Mouse (Mus musculus) stomach, postnatal 0 days (tissue): ENCODE measurements around the gene Sap25. TPM values are rescaled to one million over a fixed set of nuclear protein-coding genes. Genes with fewer than 3 reads are reported as not detected.

ENCODE experiments used
- ATAC-seq: fragments of 200-750 bp; cut with Nextera tagmentation; 2 replicates; pipeline ENCODE4 v1.8.0; 2017; ENCODE audit not compliant: low FRiP score, low TSS enrichment
- DNase-seq: peaks from one replicate; pipeline ENCODE4 v3.0.0-alpha.2; 2016; ENCODE audit warnings: low spot score
- H3K27ac ChIP-seq: fragments of 300-500 bp; sonication (generic); replicated peaks from 2 replicates; pipeline ENCODE4 v1.5.1; 2014; ENCODE audit warnings: mild to moderate bottlenecking, control low read depth
- H3K27me3 ChIP-seq: fragments of 300-500 bp; sonication (generic); 2 replicates; pipeline ENCODE4 v1.6.1; 2014; ENCODE audit warnings: low read length; ENCODE audit not compliant: control insufficient read depth, insufficient read depth
- H3K36me3 ChIP-seq: fragments of 300-500 bp; sonication (generic); 2 replicates; pipeline ENCODE4 v1.6.1; 2014; ENCODE audit warnings: low read length, mixed read lengths; ENCODE audit not compliant: control insufficient read depth, insufficient read depth
- H3K4me1 ChIP-seq: fragments of 300-500 bp; sonication (generic); replicated peaks from 2 replicates; pipeline ENCODE4 v1.6.1; 2014; ENCODE audit warnings: antibody characterized with exemption; ENCODE audit not compliant: control insufficient read depth, insufficient read depth
- H3K4me2 ChIP-seq: fragments of 300-500 bp; sonication (generic); replicated peaks from 2 replicates; pipeline ENCODE4 v1.6.1; 2014; ENCODE audit warnings: low read depth, mild to moderate bottlenecking, control low read depth, moderate library complexity
- H3K4me3 ChIP-seq: fragments of 300-500 bp; sonication (generic); 2 replicates; pipeline ENCODE4 v1.5.1; 2014; ENCODE audit warnings: low read depth, low read length, control low read depth
- H3K9ac ChIP-seq: fragments of 300-500 bp; sonication (generic); 2 replicates; pipeline ENCODE4 v1.6.1; 2014; ENCODE audit warnings: mild to moderate bottlenecking, low read length, control low read depth, mixed read lengths
- H3K9me3 ChIP-seq: fragments of 300-500 bp; sonication (generic); 2 replicates; pipeline ENCODE4 v1.6.1; 2016; ENCODE audit warnings: low read length; ENCODE audit not compliant: control insufficient read depth
- CTCF ChIP-seq: IDR thresholded peaks from 2 replicates; pipeline ENCODE4 v1.5.1; 2016; ENCODE audit warnings: antibody characterized with exemption, low read depth, mild to moderate bottlenecking, moderate library complexity
- EP300 ChIP-seq: optimal IDR thresholded peaks from 2 replicates; pipeline ENCODE3; 2016; ENCODE audit warnings: antibody characterized with exemption
- WGBS: fragments of 180-500 bp; shearing (Covaris S2); extraction: QIAGEN DNeasy Blood & Tissue Kit; methylation state at CpG from one replicate; pipeline ENCODE4 v1.1.7; 2014; 5-methylcytosine and 5-hydroxymethylcytosine counted together
- polyA plus RNA-seq: library from polyadenylated mRNA; unstranded; fragments of >200 nt; fragmentation: Nextera tagmentation; extraction: Ambion mirVana; gene quantifications from 2 replicates; pipeline ENCODE4 v1.2.1, GENCODE M21; 2015

Sap25 gene
- polyA plus RNA-seq = 3.7 and 4.1 TPM in 2 replicates

DNA sequence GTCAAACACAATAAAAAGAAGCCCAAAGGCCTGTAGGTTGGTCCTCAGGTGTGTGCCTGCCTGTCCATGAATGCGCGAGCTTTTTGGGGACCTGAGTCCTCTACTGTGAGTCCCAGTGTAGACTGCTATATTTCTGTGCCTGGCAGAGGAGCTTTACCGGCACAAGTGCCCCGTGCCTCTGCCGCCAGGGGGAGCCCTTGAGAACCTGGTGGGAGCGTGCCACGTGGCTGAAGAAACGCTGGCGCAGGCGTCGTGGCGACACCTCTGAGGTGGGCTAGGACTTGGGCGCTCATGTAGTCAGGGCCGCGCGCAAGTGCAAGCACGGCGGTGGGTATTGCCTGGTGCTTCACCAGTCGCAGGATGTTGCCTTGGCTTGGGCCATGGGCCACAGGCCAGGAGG is at the start of gene Sap25:
Sap25 (plus strand) TSS at position 281 of the 400 bp plus-strand sequence.
- no peak within 1 kb of the TSS for H3K4me2 ChIP-seq
- no peak within 1 kb of the TSS for H3K9ac ChIP-seq
- peak; percentile 19; the same call in 1 of the 2 replicates for ATAC-seq
- no peak within 1 kb of the TSS for H3K27ac ChIP-seq
- H3K4me1 ChIP-seq = no peaks in the 10 kb centered on the region
- H3K9me3 ChIP-seq = no peaks in the 10 kb centered on the region
- TF ChIP-seq EP300 (no peak), CTCF (peak; percentile 64)
- peaks cover 35% of the 10 kb centered on the region for H3K36me3 ChIP-seq
- peak; percentile 59 for DNase-seq
- 83% methylated on average over 19 of the region's 19 CpGs for WGBS
- no peaks in the 10 kb centered on the region for H3K27me3 ChIP-seq
- no peak within 1 kb of the TSS for H3K4me3 ChIP-seq

DNA sequence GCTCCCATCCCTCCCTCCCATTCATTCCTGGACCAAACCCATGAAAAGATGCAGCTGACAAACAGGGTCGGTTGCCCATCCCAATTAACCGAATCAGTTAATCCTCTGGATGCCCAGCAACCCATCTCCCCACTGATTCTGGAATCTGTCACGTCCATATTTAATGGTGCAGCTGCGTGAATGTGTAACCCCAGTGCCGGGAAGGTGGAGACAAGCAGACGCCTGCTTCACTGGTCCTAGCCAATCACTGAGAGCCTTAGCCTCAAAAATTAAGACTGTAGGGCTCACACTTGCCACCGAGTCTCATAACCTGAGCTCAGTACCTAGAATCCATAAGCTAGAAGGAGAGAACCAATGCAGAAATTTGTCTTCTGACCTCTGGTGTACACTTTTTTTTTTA is 45.2 kb upstream of the Sap25 start:
- no peak overlapping the region for H3K4me2 ChIP-seq
- no peaks in the 10 kb centered on the region for H3K27me3 ChIP-seq
- 75% methylated on average over 7 of the region's 7 CpGs for WGBS
- no peaks in the 10 kb centered on the region for H3K36me3 ChIP-seq
- peaks cover 7% of the 10 kb centered on the region for H3K4me1 ChIP-seq
- H3K27ac ChIP-seq = no peak overlapping the region
- no peak overlapping the region for H3K4me3 ChIP-seq
- H3K9ac ChIP-seq = no peak overlapping the region
- TF ChIP-seq EP300 (no peak), CTCF (no peak)
- DNase-seq = no peak
- no peak for ATAC-seq
- H3K9me3 ChIP-seq = no peaks in the 10 kb centered on the region

DNA sequence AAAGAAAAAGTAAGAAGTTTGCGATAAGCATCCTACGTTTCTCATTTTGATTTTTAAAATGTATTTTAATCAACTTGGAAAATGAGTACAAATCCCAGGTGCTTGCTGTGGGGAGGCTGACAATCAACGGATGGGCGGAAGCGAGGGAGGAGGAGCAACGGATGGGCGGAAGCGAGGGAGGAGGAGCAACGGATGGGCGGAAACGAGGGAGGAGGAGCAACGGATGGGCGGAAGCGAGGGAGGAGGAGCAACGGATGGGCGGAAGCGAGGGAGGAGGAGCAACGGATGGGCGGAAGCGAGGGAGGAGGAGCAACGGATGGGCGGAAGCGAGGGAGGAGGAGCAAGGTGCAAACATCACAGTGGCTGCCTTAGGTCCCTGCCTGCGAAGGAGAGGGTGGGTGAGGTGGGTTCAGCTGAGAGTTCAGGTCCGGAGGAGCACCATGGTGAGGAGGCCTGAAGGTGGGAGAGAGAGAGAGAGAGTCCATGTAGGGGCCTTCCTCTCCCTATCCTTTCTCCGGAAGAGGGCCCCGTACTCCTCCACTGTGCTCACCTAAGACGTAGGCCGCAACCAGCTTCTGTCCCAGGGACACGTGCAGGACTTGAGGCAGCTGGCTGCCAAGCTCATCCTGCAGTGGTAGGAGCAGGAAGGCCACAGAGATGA is 44.4 kb upstream of the Sap25 start:
- H3K4me3 ChIP-seq = no peak overlapping the region

DNA sequence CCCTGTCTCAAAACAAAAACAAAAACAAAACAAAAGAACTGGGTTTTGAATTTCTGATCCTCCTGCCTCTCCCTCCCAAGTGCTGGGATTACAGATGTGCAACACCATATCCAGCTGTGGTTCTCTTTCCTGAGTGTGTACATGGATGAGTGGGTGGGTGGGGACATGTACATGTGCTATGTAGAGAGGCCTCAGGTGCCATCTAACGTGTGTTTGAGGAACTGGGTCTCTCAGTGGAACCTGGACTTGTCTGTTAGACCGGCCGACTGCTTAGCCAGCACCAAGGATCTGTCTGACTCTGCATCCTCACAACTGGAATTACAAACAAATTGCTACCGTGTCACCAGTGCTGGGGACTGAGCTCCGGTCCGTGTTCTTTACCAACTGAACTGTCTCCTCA is 43.5 kb upstream of the Sap25 start:
- Histone ChIP-seq H3K4me1 (peaks cover 7% of the 10 kb centered on the region), H3K4me2 (no peak overlapping the region), H3K4me3 (no peak overlapping the region), H3K9ac (no peak overlapping the region), H3K36me3 (no peaks in the 10 kb centered on the region), H3K27ac (no peak overlapping the region), H3K27me3 (no peaks in the 10 kb centered on the region), H3K9me3 (no peaks in the 10 kb centered on the region)
- WGBS = 93% methylated on average over 6 of the region's 6 CpGs
- ATAC-seq = no peak
- TF ChIP-seq EP300 (no peak), CTCF (no peak)
- no peak for DNase-seq

More for the DNA sequence above, 44.4 kb upstream of the Sap25 start:
- WGBS = 34% methylated on average over 23 of the region's 30 CpGs
- Histone ChIP-seq H3K9me3 (no peaks in the 10 kb centered on the region), H3K9ac (no peak overlapping the region), H3K27me3 (no peaks in the 10 kb centered on the region), H3K4me2 (0 out of 2 replicates have a peak overlapping the region, but pooled peaks have one; percentile 15), H3K36me3 (no peaks in the 10 kb centered on the region), H3K4me1 (peaks cover 7% of the 10 kb centered on the region), H3K27ac (no peak overlapping the region)
- TF ChIP-seq CTCF (no peak), EP300 (no peak)
- no peak for DNase-seq
- no peak for ATAC-seq

DNA sequence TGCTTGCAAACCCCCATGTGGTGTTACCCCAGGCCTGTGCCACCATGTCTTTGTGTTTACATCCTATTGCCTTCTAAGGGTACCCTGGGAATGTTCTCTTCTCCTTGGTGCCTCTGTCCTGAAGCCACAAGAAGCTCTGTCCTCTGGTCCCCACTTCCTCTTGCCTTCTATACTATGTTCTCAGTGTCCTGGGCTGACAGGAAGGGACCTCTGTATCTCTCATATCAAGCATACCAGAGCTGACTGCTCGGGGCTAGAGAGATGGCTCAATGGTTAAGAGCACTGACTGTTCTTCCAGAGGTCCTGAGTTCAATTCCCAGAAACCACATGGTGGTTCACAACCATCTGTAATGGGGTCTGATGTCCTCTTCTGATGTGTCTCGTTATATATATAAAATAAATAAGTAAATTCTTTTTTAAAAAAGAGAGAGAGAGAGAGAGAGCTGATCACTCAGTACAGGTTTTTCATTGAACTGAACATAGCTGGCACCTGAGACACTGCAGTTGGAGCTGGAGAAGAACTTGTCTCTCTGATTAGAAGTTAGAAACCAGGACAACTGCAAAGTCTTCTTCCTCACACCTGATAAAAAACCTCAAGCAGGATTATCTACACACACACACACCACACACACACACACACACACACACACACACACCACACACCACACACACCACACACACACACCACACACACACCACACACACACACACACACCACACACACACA is 42.9 kb upstream of the Sap25 start:
- Histone ChIP-seq H3K27ac (no peak overlapping the region), H3K9me3 (no peaks in the 10 kb centered on the region), H3K27me3 (no peaks in the 10 kb centered on the region), H3K36me3 (no peaks in the 10 kb centered on the region), H3K4me2 (no peak overlapping the region), H3K4me1 (peaks cover 7% of the 10 kb centered on the region), H3K9ac (no peak overlapping the region), H3K4me3 (no peak overlapping the region)
- no peak for DNase-seq
- 78% methylated on average over 2 of the region's 2 CpGs for WGBS
- TF ChIP-seq EP300 (no peak), CTCF (no peak)
- ATAC-seq = no peak

DNA sequence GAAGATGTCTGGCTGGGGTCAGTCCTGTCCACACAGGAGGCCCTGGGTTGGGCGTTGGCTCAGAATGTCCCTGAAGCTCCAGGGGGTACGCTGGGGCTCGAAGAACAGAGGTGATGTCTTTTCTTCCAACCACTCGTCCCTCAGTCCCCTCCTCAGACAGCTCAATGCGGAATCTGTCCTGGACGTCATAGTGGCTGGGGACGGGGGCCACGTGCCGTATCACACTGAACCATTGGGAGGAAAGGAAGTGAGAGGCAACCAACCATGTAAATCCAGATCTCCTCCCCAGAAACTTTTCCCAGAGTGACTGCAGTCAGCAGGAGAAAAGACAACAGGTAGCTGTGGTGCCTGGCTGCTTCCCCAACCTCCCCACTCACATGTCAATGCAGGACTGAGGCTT is 41.5 kb upstream of the Sap25 start:
- H3K27ac ChIP-seq = peak overlapping the region; percentile 50; the same call in 1 of the 2 replicates
- DNase-seq = no peak
- TF ChIP-seq EP300 = no peak
- no peak for TF ChIP-seq CTCF
- H3K27me3 ChIP-seq = no peaks in the 10 kb centered on the region
- H3K4me3 ChIP-seq = peak overlapping the region; percentile 74
- no peaks in the 10 kb centered on the region for H3K36me3 ChIP-seq
- H3K9ac ChIP-seq = peak overlapping the region; percentile 84
- peaks cover 7% of the 10 kb centered on the region for H3K4me1 ChIP-seq
- no peak for ATAC-seq
- 64% methylated on average over 9 of the region's 9 CpGs for WGBS
- peak overlapping the region; percentile 91 for H3K4me2 ChIP-seq
- no peaks in the 10 kb centered on the region for H3K9me3 ChIP-seq
